Mouse (Mus musculus) erythroblast, embryonic 14.5 days (primary cell): ENCODE results near the gene Prc1.

Experiments
- GATA1 ChIP-seq: IDR thresholded peaks from 2 replicates; pipeline ENCODE4 v1.6.1; 2012; ENCODE audit warnings: low read length, inconsistent platforms, mixed read lengths
- TAL1 ChIP-seq: IDR thresholded peaks from 3 replicates; pipeline ENCODE4 v1.6.1; 2012; ENCODE audit warnings: low read length, inconsistent platforms, mixed read lengths

DNA sequence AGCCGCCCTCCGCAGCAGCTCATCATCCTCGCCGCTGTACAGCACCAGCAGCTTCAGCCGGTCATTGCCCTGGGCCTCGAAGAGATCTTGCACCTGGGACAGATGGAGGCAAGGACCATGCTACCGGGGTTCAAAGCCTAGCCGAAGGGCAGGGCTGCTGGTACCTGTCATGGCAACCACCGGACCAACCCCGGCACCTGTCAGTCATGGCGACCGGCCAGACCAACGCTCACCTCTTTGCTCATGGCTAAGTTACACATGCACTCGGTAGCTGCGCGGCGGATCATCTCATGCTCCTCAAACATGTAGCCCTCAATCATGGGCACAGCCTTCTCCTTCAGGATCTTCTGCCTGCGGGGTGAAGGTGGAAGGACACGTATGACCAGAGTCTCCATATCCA is 31.8 kb downstream of the Prc1 start:
- TF ChIP-seq GATA1 (no peak), TAL1 (no peak)
